Mouse (Mus musculus): ENCODE results near the gene S100a3. TPM values are rescaled to one million over a fixed set of nuclear protein-coding genes. Genes with fewer than 3 reads are reported as not detected.

The S100a3 gene
- polyA plus RNA-seq, 1 experiment: 1.9 TPM

DNA sequence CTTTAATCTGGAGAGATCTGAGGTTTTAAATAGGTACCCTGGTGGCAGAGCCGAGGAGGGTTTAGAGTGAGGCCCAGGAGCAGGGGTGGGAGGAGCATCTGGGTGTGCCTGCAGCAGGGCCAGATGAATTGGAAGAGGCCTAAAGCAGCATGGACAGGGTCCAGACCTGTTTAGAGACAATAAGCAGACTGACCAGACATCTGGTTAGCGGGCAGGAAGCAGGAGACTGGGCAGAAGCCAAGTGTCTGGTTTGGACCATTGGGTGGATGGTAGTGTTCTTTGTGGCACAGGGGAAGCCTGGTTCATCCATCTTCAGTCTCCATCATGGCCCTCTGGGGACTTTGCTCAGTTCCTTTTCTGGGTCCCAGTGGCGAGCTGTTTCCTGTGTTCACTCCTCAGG, 23.5 kb downstream of the S100a3 start:
- no peak for TF ChIP-seq CTCF (IDR thresholded peaks at IDR 0.05; ENCODE audit: extremely low read depth, insufficient read depth, low read length)
- no peak for TF ChIP-seq POLR2A (IDR thresholded peaks at IDR 0.05; ENCODE audit: extremely low read depth, insufficient read depth, low read length)
- Histone ChIP-seq H3K27ac (ENCODE audit: insufficient read depth, low read length) (no peak overlapping the region), H3K4me3 (ENCODE audit: insufficient read depth, low read length) (no peak overlapping the region), H3K4me1 (ENCODE audit: control insufficient read depth, insufficient read depth, low read length) (peaks cover 3% of the 10 kb centered on the region)

DNA sequence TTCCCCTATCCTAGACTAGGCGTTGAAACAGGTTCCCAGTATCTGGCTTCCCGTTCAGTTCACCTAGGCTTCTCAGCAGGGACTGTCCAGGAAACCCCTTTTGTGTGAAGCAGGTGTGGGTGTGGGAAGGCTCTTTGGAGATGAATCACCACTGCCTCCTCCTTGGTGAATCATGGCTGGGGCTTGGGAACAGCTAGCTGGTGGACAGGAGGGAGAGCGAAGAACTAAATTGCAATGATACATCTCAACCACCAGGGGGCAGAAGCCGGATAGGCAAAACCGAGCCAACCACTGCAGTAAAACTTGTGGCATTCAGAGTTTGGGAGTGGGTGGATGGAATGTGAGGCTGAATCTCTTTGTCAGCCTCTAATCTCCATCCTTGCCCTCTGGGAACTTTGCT, 25.2 kb downstream of the S100a3 start:
- no peak overlapping the region for H3K4me3 ChIP-seq (ENCODE audit: insufficient read depth, low read length)
- peaks cover 3% of the 10 kb centered on the region for H3K4me1 ChIP-seq (ENCODE audit: control insufficient read depth, insufficient read depth, low read length)
- TF ChIP-seq POLR2A (IDR thresholded peaks at IDR 0.05; ENCODE audit: extremely low read depth, insufficient read depth, low read length): no peak
- TF ChIP-seq CTCF (IDR thresholded peaks at IDR 0.05; ENCODE audit: extremely low read depth, insufficient read depth, low read length): peak; percentile 87
- no peak overlapping the region for H3K27ac ChIP-seq (ENCODE audit: insufficient read depth, low read length)

DNA sequence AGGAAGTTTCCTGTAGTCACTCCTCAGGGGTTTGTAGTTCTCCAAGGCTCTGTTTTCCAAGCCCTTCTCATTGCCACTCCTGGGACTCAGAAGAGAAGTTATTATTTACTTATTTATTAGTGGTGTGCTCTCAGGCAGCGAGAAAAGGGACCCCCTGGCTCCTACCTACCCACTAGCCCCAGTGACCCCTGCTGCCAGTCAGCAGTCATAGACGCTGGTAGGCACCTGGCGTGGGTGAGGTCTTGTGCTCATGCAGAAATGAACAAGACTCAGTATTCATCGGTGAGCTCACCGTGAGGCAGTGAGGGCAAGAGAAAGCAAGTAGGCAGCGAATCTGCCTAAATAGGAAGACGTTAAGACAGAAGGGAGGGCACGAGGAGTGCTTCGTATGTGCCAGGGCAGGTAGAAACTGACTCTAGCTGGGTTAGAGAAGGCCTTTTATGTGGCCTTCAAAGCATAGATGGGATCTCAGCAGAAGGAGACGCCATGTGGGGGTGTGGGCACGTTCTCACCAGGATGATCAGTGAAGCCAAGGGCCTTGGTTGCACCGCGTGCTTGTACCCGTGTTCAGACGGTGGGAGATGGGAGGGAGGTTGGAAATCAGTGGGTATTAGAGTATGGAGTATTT, 25.8 kb downstream of the S100a3 start:
- Histone ChIP-seq H3K27ac (ENCODE audit: insufficient read depth, low read length) (0 out of 2 replicates have a peak overlapping the region, but pooled peaks have one; percentile 85), H3K4me1 (ENCODE audit: control insufficient read depth, insufficient read depth, low read length) (peaks cover 3% of the 10 kb centered on the region), H3K4me3 (ENCODE audit: insufficient read depth, low read length) (no peak overlapping the region)
- TF ChIP-seq CTCF (IDR thresholded peaks at IDR 0.05; ENCODE audit: extremely low read depth, insufficient read depth, low read length) (no peak), POLR2A (IDR thresholded peaks at IDR 0.05; ENCODE audit: extremely low read depth, insufficient read depth, low read length) (no peak)

DNA sequence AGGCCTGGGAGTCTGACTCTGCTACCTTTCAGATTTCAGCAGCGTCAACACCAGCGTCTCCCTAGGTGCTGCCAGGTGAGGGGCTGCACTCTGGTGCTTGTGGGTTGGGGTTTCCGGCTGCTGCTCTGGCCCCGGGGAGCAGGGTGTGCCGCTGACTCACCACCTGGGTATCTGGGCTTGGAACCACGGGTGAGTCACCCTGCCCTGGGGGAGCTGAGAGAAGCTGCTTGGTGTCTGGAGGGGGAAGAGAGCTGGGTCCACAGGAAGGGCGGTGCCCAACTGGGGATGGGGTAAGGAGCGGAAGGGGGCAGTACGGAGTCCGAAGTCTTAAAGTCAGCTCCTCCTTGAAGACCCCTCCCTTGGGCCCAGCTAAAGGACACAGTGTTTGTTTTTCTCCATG, 26.5 kb downstream of the S100a3 start:
- no peak for TF ChIP-seq POLR2A (IDR thresholded peaks at IDR 0.05; ENCODE audit: extremely low read depth, insufficient read depth, low read length)
- TF ChIP-seq CTCF (IDR thresholded peaks at IDR 0.05; ENCODE audit: extremely low read depth, insufficient read depth, low read length): no peak
- H3K4me3 ChIP-seq (ENCODE audit: insufficient read depth, low read length): no peak overlapping the region
- peaks cover 3% of the 10 kb centered on the region for H3K4me1 ChIP-seq (ENCODE audit: control insufficient read depth, insufficient read depth, low read length)
- peak overlapping the region; percentile 85 for H3K27ac ChIP-seq (ENCODE audit: insufficient read depth, low read length)

DNA sequence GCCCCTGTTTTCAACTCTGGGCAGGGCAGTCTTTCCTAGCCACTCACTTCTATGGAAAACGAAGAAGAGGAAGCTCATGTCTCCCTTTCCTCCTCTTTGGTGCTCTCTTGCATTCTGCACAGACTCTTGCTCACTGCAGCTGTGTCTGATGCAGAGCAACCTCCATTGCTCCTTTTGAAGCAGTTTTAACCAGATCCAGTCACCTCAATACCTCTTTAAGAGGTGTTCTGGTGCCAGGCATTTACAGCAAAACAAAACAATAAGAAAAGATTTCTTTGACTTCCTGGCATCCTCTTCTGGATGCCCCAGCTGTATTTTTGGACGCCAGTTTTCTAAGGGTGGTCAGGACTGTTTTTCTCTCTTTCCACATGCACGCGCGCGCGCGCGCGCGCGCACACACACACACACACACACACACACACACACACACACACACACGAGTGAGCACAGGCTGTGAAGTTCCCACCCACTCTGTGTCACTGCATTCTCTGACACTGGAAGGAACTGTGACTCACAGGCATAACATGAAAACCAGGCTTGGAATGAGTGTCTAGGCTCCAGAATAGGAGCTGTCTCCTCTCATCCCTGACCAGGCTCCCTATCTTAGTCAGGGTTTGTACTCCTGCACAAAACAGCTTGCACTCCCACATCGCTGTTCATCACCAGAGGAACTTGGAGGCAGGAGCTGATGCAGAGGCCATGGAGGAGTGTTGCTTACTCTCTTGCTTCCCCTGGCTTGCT, 27.2 kb downstream of the S100a3 start:
- H3K4me1 ChIP-seq (ENCODE audit: control insufficient read depth, insufficient read depth, low read length): peaks cover 3% of the 10 kb centered on the region
- TF ChIP-seq CTCF (IDR thresholded peaks at IDR 0.05; ENCODE audit: extremely low read depth, insufficient read depth, low read length) (no peak), POLR2A (IDR thresholded peaks at IDR 0.05; ENCODE audit: extremely low read depth, insufficient read depth, low read length) (no peak)
- H3K4me3 ChIP-seq (ENCODE audit: insufficient read depth, low read length): no peak overlapping the region
- H3K27ac ChIP-seq (ENCODE audit: insufficient read depth, low read length): peak overlapping the region; percentile 85

DNA sequence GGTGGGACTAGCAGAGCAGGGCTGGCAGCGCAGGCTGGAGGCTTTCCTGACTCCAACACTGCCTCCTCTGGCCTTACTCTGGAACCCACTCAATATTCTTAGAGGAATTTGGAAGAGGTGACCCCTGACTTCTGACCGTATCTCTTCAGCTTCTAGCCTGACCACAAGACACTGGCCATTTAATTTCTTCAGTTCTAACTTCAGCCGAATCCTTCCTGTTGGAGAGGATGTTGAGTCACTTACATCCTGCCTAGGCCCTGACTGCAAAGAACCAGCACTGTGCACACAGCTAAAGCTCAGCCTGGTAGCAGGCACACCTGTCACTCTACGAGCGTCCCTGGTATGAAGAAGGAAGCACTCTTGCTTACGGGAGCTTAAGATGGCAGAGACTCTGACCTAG, 29.0 kb downstream of the S100a3 start:
- H3K4me1 ChIP-seq (ENCODE audit: control insufficient read depth, insufficient read depth, low read length): peaks cover 3% of the 10 kb centered on the region
- TF ChIP-seq CTCF (IDR thresholded peaks at IDR 0.05; ENCODE audit: extremely low read depth, insufficient read depth, low read length): no peak

DNA sequence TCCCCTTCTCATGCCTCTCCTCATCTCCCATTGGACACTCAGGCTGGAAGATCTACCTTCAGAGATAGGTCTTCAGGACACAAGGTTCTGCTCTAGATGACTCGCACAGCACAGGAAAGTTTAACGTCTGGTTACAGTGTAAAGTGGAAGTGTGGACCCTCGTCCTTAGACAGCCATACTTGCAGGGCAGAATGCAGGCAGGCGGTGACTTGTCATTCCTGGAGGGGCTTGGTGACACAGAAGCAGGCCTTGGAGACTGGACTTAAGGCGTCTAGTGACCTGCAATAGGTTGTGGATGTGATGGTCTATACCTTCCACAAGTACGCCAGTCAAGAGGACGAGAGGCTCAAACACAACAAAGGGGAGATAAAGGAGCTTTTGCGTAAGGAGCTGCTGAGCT, 29.6 kb downstream of the S100a3 start, which contains the start of gene S100a2:
Gene S100a2, plus strand, starts transcription at position 301 of the 400 bp plus-strand sequence.
- no peak within 1 kb of the TSS for H3K4me3 ChIP-seq (ENCODE audit: insufficient read depth, low read length)
- TF ChIP-seq CTCF (IDR thresholded peaks at IDR 0.05; ENCODE audit: extremely low read depth, insufficient read depth, low read length): no peak
- TF ChIP-seq POLR2A (IDR thresholded peaks at IDR 0.05; ENCODE audit: extremely low read depth, insufficient read depth, low read length): no peak
- no peak within 1 kb of the TSS for H3K27ac ChIP-seq (ENCODE audit: insufficient read depth, low read length)
- H3K4me1 ChIP-seq (ENCODE audit: control insufficient read depth, insufficient read depth, low read length): peaks cover 3% of the 10 kb centered on the region

More for the DNA sequence above, 29.0 kb downstream of the S100a3 start:
- Histone ChIP-seq H3K27ac (ENCODE audit: insufficient read depth, low read length) (no peak overlapping the region), H3K4me3 (ENCODE audit: insufficient read depth, low read length) (no peak overlapping the region)

DNA sequence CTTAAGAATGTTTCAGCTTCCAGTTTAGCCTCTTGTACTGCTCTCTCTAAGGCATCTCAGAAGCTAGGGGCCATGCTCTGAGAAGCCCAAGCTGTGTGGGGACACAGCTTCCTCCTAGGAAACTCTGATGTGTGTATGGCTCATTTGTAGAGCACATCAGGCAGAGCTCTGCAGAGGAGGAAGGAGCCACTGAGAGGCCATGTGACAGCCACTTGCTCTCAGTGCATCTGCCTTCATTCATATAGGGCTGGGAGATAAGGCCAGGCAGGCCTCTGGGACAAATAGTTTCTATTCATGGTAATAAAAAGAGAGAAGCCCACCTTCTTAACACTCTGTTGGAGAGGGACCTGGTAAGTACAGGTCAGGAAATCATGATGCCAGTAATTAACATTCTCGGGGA, 34.1 kb downstream of the S100a3 start:
- TF ChIP-seq CTCF (IDR thresholded peaks at IDR 0.05; ENCODE audit: extremely low read depth, insufficient read depth, low read length) (no peak), POLR2A (IDR thresholded peaks at IDR 0.05; ENCODE audit: extremely low read depth, insufficient read depth, low read length) (no peak)
- Histone ChIP-seq H3K4me3 (ENCODE audit: insufficient read depth, low read length) (no peak overlapping the region), H3K27ac (ENCODE audit: insufficient read depth, low read length) (no peak overlapping the region), H3K4me1 (ENCODE audit: control insufficient read depth, insufficient read depth, low read length) (no peaks in the 10 kb centered on the region)

DNA sequence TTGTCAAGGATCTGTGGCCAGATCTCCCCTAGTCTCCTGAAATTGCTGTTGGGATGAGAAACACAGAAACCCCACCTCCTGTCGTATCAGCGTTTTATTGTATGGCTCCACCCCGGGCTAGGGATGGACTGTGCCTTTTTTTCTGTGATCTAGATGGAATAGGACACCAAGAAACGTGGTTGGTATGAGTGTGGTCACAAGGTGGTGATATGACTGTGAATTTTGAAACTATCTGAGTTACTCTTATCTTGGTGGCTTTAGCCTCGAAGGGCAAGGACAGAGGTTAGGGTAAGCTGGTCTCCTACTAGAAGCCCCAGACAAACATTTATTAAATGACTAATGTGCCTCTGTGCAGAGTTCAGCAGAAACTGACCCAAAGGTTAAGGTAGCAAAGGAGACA, 35.2 kb downstream of the S100a3 start:
- peaks cover 2% of the 10 kb centered on the region; the same call in 1 of the 2 replicates for H3K4me1 ChIP-seq (ENCODE audit: control insufficient read depth, insufficient read depth, low read length)
- no peak for TF ChIP-seq POLR2A (IDR thresholded peaks at IDR 0.05; ENCODE audit: extremely low read depth, insufficient read depth, low read length)
- no peak for TF ChIP-seq CTCF (IDR thresholded peaks at IDR 0.05; ENCODE audit: extremely low read depth, insufficient read depth, low read length)
- no peak overlapping the region for H3K4me3 ChIP-seq (ENCODE audit: insufficient read depth, low read length)
- H3K27ac ChIP-seq (ENCODE audit: insufficient read depth, low read length): no peak overlapping the region

DNA sequence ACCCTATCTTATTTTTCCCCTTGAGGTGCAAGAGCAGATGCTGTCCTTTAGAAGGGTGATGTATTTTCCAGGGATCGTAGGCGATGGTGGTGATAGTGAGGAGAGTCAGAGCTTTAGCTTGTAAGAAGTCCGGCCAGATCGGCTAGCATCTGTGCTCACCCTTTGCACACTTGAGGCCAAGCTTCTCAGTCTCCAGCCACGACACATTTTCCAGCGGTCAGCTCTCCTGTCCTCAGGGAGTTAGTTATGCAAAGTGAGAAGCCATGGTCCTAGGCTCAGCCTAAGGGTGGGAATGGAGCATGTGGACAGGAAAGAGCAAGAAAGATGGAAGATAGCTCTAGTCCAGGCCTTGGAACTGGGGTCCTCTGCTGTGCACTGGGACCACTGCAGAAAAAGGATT, 36.4 kb downstream of the S100a3 start:
- H3K27ac ChIP-seq (ENCODE audit: insufficient read depth, low read length): no peak overlapping the region
- peaks cover 2% of the 10 kb centered on the region; the same call in 1 of the 2 replicates for H3K4me1 ChIP-seq (ENCODE audit: control insufficient read depth, insufficient read depth, low read length)
- no peak overlapping the region for H3K4me3 ChIP-seq (ENCODE audit: insufficient read depth, low read length)
- TF ChIP-seq CTCF (IDR thresholded peaks at IDR 0.05; ENCODE audit: extremely low read depth, insufficient read depth, low read length) (no peak), POLR2A (IDR thresholded peaks at IDR 0.05; ENCODE audit: extremely low read depth, insufficient read depth, low read length) (no peak)

Measured in cortical plate, adult 2 months (tissue).